Mouse (Mus musculus): Measurements from ENCODE around the gene Serpinb9. TPM values are rescaled to one million over a fixed set of nuclear protein-coding genes. Genes with fewer than 3 reads are reported as not detected.

The Serpinb9 gene
- polyA plus RNA-seq, 1 experiment from 2014 or later = 1.8 TPM

DNA sequence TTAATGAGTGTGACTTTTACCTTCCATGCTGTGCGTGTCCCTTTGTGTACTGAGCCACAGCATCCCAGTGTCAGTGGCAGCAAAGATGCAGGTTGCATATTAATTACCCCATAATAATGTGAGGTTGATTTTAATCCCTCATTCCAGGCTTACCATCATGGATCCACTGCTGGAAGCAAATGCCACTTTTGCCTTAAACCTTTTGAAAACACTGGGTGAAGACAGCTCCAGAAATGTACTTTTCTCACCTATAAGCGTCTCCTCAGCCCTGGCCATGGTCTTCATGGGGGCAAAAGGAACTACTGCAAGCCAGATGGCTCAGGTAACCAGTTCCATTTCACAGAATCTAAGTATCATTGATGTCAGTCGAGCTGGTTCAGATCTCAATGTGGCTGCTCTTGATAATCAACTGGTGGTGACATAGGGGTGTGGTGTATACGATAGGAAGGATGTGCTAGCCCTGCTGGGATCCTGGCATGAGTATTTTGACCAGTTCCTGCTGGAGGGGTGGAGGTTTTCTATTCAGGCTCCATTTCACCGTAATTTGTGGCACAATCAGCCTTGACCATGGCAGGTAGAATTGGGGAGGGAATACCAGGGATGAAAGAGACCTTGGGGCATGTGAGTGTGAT is 34.6 kb upstream of the Serpinb9 start:
- DNase-seq = no peak
- Histone ChIP-seq H3K27ac (replicated peaks; ENCODE audit: low read depth, low read length) (no peak overlapping the region), H3K9me3 (ENCODE audit: control insufficient read depth, low read length) (no peaks in the 10 kb centered on the region), H3K27me3 (ENCODE audit: control insufficient read depth, insufficient read depth, low read length) (no peaks in the 10 kb centered on the region), H3K4me1 (ENCODE audit: control insufficient read depth, insufficient read depth, low read length) (no peaks in the 10 kb centered on the region), H3K9ac (replicated peaks; ENCODE audit: low read length) (no peak overlapping the region), H3K4me2 (ENCODE audit: low read length) (no peak overlapping the region), H3K36me3 (ENCODE audit: control insufficient read depth, insufficient read depth, low read length) (no peaks in the 10 kb centered on the region), H3K4me3 (replicated peaks; ENCODE audit: low read depth, low read length) (no peak overlapping the region)
- 78% methylated on average over 5 of the region's 5 CpGs for WGBS
- no peak for ATAC-seq (ENCODE audit: low FRiP score, low TSS enrichment)

DNA sequence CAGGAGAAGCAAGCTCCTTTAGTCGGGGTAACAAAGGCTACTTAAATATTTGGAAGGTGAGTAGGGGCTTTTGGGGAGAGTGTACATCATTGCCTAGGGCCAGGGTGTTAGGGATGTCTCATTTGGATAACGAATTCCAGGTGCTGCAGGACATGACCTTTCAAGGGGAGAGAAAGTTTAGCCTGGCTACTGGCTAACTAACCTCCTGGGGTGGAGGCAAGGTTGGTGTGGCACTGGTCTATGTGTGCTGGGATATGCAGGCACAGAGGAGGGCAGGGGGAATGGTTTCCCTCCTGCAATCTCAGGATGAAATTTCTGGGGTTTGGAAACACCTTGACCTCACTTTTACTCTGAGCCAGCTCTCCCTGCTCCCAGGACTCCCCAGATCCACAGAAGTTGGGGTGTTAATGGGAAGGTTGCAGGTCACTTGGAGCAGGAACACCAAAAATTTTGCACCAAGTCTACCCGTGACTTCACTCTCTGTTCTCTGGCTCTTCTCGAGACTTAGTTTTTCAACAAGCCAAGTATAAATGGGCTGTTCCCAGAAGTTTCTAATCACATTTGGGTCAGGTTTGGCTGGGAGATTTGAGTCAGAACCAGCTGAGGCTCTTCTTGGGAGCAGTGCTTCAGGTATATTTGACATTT is 33.9 kb upstream of the Serpinb9 start:
- Histone ChIP-seq H3K27me3 (ENCODE audit: control insufficient read depth, insufficient read depth, low read length) (no peaks in the 10 kb centered on the region), H3K4me1 (ENCODE audit: control insufficient read depth, insufficient read depth, low read length) (no peaks in the 10 kb centered on the region), H3K4me2 (ENCODE audit: low read length) (no peak overlapping the region), H3K9ac (replicated peaks; ENCODE audit: low read length) (no peak overlapping the region), H3K9me3 (ENCODE audit: control insufficient read depth, low read length) (no peaks in the 10 kb centered on the region), H3K27ac (replicated peaks; ENCODE audit: low read depth, low read length) (no peak overlapping the region), H3K36me3 (ENCODE audit: control insufficient read depth, insufficient read depth, low read length) (no peaks in the 10 kb centered on the region), H3K4me3 (replicated peaks; ENCODE audit: low read depth, low read length) (no peak overlapping the region)
- WGBS = 80% methylated on average over 4 of the region's 4 CpGs
- ATAC-seq (ENCODE audit: low FRiP score, low TSS enrichment) (no peak), DNase-seq (no peak)

DNA sequence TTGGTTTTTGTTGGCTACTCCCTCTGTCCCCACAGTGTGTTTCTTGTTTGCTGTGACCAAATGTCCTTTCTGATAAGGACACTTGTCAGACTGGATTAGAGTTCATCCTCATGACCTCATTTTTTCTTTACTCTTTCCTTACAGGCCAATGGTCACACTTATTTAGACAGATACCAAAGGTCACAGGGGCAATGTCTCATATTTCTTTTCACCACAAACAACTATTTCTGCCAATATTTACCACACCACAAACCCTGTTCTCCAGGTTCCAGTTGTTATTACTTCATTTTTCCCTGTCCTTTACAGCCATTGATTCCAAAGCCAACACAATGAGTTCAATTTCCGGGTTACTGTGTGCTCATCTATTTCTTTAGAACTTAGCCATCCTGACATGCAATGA is 33.4 kb upstream of the Serpinb9 start:
- Histone ChIP-seq H3K4me2 (ENCODE audit: low read length) (no peak overlapping the region), H3K36me3 (ENCODE audit: control insufficient read depth, insufficient read depth, low read length) (no peaks in the 10 kb centered on the region), H3K27ac (replicated peaks; ENCODE audit: low read depth, low read length) (no peak overlapping the region), H3K4me1 (ENCODE audit: control insufficient read depth, insufficient read depth, low read length) (no peaks in the 10 kb centered on the region), H3K9ac (replicated peaks; ENCODE audit: low read length) (no peak overlapping the region), H3K27me3 (ENCODE audit: control insufficient read depth, insufficient read depth, low read length) (no peaks in the 10 kb centered on the region), H3K4me3 (replicated peaks; ENCODE audit: low read depth, low read length) (no peak overlapping the region), H3K9me3 (ENCODE audit: control insufficient read depth, low read length) (no peaks in the 10 kb centered on the region)
- ATAC-seq (ENCODE audit: low FRiP score, low TSS enrichment) (no peak), DNase-seq (no peak)
- WGBS = 97% methylated on average over 1 of the region's 1 CpGs

DNA sequence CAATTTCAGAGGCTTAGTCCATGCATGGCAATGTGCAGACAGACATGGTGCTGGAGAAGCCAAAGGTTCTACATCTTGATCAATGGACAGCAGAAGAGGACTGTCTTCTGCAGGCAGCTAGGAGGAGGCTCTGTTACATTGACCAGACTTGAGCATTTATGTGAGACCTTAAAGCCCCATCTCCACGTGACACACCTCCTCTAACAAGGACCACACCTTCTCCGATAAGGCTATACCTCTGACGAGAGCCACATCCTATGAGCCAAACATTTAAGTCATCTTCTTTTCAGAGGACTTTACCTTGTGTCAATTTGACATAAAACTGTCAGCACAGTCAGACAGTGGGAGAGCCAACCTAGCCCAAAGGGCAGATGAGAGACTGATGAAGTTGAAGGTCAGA is 32.3 kb upstream of the Serpinb9 start:
- no peaks in the 10 kb centered on the region for H3K9me3 ChIP-seq (ENCODE audit: control insufficient read depth, low read length)
- H3K4me1 ChIP-seq (ENCODE audit: control insufficient read depth, insufficient read depth, low read length) = no peaks in the 10 kb centered on the region
- no peaks in the 10 kb centered on the region for H3K36me3 ChIP-seq (ENCODE audit: control insufficient read depth, insufficient read depth, low read length)
- H3K9ac ChIP-seq (replicated peaks; ENCODE audit: low read length) = no peak overlapping the region
- DNase-seq (no peak), ATAC-seq (ENCODE audit: low FRiP score, low TSS enrichment) (no peak)
- no peak overlapping the region for H3K27ac ChIP-seq (replicated peaks; ENCODE audit: low read depth, low read length)
- H3K4me3 ChIP-seq (replicated peaks; ENCODE audit: low read depth, low read length) = no peak overlapping the region
- H3K27me3 ChIP-seq (ENCODE audit: control insufficient read depth, insufficient read depth, low read length) = no peaks in the 10 kb centered on the region
- H3K4me2 ChIP-seq (ENCODE audit: low read length) = no peak overlapping the region
- 89% methylated on average over 3 of the region's 3 CpGs for WGBS

DNA sequence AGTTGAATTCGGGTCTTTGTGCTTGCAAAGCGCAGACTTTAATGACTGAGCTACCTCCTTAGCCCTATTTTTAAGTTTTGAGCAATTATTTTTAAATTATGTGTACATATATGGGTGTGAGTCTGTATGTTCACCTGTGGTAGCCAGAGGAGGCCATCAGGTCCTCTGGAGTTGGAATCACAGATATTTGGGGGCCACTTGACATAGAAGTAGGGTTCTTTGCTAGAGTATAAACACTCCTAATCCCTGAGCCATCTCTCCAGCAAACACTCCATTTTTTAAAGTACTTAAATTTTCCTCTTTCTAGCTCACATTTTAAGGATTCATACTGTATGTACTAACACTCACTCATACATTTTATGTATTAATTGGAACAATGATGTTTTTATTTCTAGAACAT is 28.8 kb upstream of the Serpinb9 start:
- no peak overlapping the region for H3K4me2 ChIP-seq (ENCODE audit: low read length)
- H3K9me3 ChIP-seq (ENCODE audit: control insufficient read depth, low read length) = no peaks in the 10 kb centered on the region
- H3K9ac ChIP-seq (replicated peaks; ENCODE audit: low read length) = no peak overlapping the region
- no peaks in the 10 kb centered on the region for H3K27me3 ChIP-seq (ENCODE audit: control insufficient read depth, insufficient read depth, low read length)
- H3K4me3 ChIP-seq (replicated peaks; ENCODE audit: low read depth, low read length) = no peak overlapping the region
- 92% methylated on average over 2 of the region's 2 CpGs for WGBS
- ATAC-seq (ENCODE audit: low FRiP score, low TSS enrichment) = no peak
- DNase-seq = no peak
- no peaks in the 10 kb centered on the region for H3K4me1 ChIP-seq (ENCODE audit: control insufficient read depth, insufficient read depth, low read length)
- no peaks in the 10 kb centered on the region for H3K36me3 ChIP-seq (ENCODE audit: control insufficient read depth, insufficient read depth, low read length)
- H3K27ac ChIP-seq (replicated peaks; ENCODE audit: low read depth, low read length) = no peak overlapping the region

DNA sequence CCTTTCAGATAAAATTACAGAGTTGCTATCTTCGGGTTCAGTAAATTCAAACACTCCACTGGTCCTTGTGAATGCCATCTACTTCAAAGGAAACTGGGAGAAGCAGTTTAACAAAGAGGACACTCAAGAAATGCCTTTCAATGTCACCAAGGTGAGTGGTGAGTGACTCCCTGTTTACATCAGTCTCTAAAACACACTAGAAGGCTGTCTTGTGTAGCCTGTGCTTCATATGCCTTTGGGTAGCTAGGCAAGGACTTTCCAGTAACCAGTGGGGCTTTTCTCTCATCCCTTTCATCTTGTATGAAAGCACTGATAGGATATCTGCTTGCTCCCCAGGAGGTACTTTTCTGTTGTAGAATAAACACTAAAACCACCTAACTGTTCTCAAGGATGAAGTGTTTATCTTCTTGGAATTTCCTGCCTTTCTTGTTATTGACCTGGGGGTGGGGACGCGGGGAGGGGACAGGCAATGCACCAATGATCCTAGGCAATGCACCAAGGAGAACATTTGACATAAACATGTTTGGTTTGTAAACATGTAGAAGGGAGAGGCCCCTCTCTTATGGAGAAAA is 28.1 kb upstream of the Serpinb9 start:
- Histone ChIP-seq H3K9me3 (ENCODE audit: control insufficient read depth, low read length) (no peaks in the 10 kb centered on the region), H3K4me1 (ENCODE audit: control insufficient read depth, insufficient read depth, low read length) (no peaks in the 10 kb centered on the region), H3K36me3 (ENCODE audit: control insufficient read depth, insufficient read depth, low read length) (no peaks in the 10 kb centered on the region), H3K9ac (replicated peaks; ENCODE audit: low read length) (no peak overlapping the region), H3K4me3 (replicated peaks; ENCODE audit: low read depth, low read length) (no peak overlapping the region), H3K27ac (replicated peaks; ENCODE audit: low read depth, low read length) (no peak overlapping the region), H3K27me3 (ENCODE audit: control insufficient read depth, insufficient read depth, low read length) (no peaks in the 10 kb centered on the region), H3K4me2 (ENCODE audit: low read length) (no peak overlapping the region)
- DNase-seq = no peak
- WGBS = 73% methylated on average over 3 of the region's 3 CpGs
- ATAC-seq (ENCODE audit: low FRiP score, low TSS enrichment) = no peak

DNA sequence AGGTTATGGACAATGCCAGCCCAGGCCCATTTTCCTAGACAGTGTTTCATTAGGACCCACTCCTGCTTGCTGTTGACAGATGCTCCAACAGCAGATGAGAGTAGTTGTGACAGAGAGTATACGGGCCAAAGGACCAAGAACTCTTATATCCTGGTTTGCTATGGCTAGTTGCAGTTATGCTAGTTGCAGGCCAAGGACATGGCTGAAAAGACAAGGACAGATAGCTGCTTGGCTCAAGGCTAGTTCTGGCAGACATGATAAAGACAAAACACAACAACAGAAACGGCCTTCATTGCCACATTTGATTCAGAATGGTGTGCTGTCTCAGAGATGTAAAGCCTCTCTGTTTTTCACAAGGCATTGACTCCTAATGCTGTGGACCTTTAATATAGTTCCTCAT is 27.3 kb upstream of the Serpinb9 start:
- DNase-seq (no peak), ATAC-seq (ENCODE audit: low FRiP score, low TSS enrichment) (no peak)
- WGBS = 82% methylated on average over 2 of the region's 2 CpGs
- H3K9ac ChIP-seq (replicated peaks; ENCODE audit: low read length) = no peak overlapping the region
- no peak overlapping the region for H3K4me2 ChIP-seq (ENCODE audit: low read length)
- H3K27me3 ChIP-seq (ENCODE audit: control insufficient read depth, insufficient read depth, low read length) = no peaks in the 10 kb centered on the region
- no peaks in the 10 kb centered on the region for H3K4me1 ChIP-seq (ENCODE audit: control insufficient read depth, insufficient read depth, low read length)
- no peak overlapping the region for H3K4me3 ChIP-seq (replicated peaks; ENCODE audit: low read depth, low read length)
- no peak overlapping the region for H3K27ac ChIP-seq (replicated peaks; ENCODE audit: low read depth, low read length)
- H3K36me3 ChIP-seq (ENCODE audit: control insufficient read depth, insufficient read depth, low read length) = no peaks in the 10 kb centered on the region
- no peaks in the 10 kb centered on the region for H3K9me3 ChIP-seq (ENCODE audit: control insufficient read depth, low read length)

DNA sequence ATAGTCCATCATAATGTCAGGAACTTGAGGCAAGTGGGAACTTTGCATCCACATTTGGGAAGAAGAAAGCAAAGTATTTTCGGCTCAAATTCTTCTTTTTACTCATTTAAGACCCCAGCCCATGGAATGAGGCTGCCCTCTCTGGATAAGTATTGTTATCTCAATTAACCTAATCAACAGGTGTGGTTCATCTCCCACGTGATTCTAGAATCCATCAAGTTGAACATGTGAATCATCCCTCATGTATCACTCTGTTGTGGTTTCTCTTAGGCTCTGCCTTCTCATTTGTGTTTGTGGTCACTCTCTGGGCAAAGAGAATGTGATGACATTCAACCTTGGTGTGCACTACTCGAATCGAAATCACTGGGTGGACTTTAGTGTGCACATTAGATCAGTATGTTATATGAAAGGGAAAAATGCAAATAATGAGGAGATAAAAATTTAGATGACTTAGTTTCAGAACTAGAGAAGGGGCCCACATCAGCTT is 20.5 kb upstream of the Serpinb9 start:
- Histone ChIP-seq H3K4me1 (ENCODE audit: control insufficient read depth, insufficient read depth, low read length) (no peaks in the 10 kb centered on the region), H3K27ac (replicated peaks; ENCODE audit: low read depth, low read length) (no peak overlapping the region), H3K9me3 (ENCODE audit: control insufficient read depth, low read length) (no peaks in the 10 kb centered on the region), H3K27me3 (ENCODE audit: control insufficient read depth, insufficient read depth, low read length) (no peaks in the 10 kb centered on the region), H3K9ac (replicated peaks; ENCODE audit: low read length) (no peak overlapping the region), H3K4me3 (replicated peaks; ENCODE audit: low read depth, low read length) (no peak overlapping the region), H3K4me2 (ENCODE audit: low read length) (no peak overlapping the region), H3K36me3 (ENCODE audit: control insufficient read depth, insufficient read depth, low read length) (no peaks in the 10 kb centered on the region)
- ATAC-seq (ENCODE audit: low FRiP score, low TSS enrichment) = no peak
- WGBS = 85% methylated on average over 4 of the region's 4 CpGs
- no peak for DNase-seq

DNA sequence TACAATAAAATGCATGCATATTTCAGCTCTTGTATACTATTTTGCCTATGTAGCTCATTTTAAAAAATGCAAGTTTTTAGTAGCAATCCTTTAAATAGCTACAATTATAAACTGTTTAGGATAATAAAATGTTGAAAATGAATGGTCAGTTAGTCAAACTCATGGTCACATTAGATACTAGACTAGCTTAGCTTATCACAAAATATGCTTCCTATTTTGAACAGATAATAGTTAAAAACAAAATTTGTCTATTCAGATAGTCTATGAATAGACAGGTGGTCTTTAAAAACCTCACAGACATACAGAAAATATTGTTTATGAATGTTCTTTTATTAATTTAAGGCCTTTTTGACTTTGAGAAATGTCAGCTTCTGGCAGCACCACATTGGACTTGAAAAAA is 16.8 kb upstream of the Serpinb9 start:
- ATAC-seq (ENCODE audit: low FRiP score, low TSS enrichment) (no peak), DNase-seq (no peak)
- H3K9ac ChIP-seq (replicated peaks; ENCODE audit: low read length) = no peak overlapping the region
- H3K27ac ChIP-seq (replicated peaks; ENCODE audit: low read depth, low read length) = no peak overlapping the region
- H3K4me3 ChIP-seq (replicated peaks; ENCODE audit: low read depth, low read length) = no peak overlapping the region
- H3K9me3 ChIP-seq (ENCODE audit: control insufficient read depth, low read length) = no peaks in the 10 kb centered on the region
- no peaks in the 10 kb centered on the region for H3K36me3 ChIP-seq (ENCODE audit: control insufficient read depth, insufficient read depth, low read length)
- no peaks in the 10 kb centered on the region for H3K4me1 ChIP-seq (ENCODE audit: control insufficient read depth, insufficient read depth, low read length)
- H3K4me2 ChIP-seq (ENCODE audit: low read length) = no peak overlapping the region
- no peaks in the 10 kb centered on the region for H3K27me3 ChIP-seq (ENCODE audit: control insufficient read depth, insufficient read depth, low read length)

Data from midbrain, embryonic 14.5 days (tissue).